Mouse (Mus musculus) stomach, postnatal 0 days (tissue): ENCODE data around the gene Acer2. TPM values are rescaled to one million over a fixed set of nuclear protein-coding genes. Genes with fewer than 3 reads are reported as not detected.

Experiments used
- ATAC-seq: fragments of 200-750 bp; cut with Nextera tagmentation; 2 replicates; pipeline ENCODE4 v1.8.0; 2017; ENCODE audit not compliant: low FRiP score, low TSS enrichment
- DNase-seq: peaks from one replicate; pipeline ENCODE4 v3.0.0-alpha.2; 2016; ENCODE audit warnings: low spot score
- H3K27ac ChIP-seq: fragments of 300-500 bp; sonication (generic); replicated peaks from 2 replicates; pipeline ENCODE4 v1.5.1; 2014; ENCODE audit warnings: mild to moderate bottlenecking, control low read depth
- H3K27me3 ChIP-seq: fragments of 300-500 bp; sonication (generic); 2 replicates; pipeline ENCODE4 v1.6.1; 2014; ENCODE audit warnings: low read length; ENCODE audit not compliant: control insufficient read depth, insufficient read depth
- H3K36me3 ChIP-seq: fragments of 300-500 bp; sonication (generic); 2 replicates; pipeline ENCODE4 v1.6.1; 2014; ENCODE audit warnings: low read length, mixed read lengths; ENCODE audit not compliant: control insufficient read depth, insufficient read depth
- H3K4me1 ChIP-seq: fragments of 300-500 bp; sonication (generic); replicated peaks from 2 replicates; pipeline ENCODE4 v1.6.1; 2014; ENCODE audit warnings: antibody characterized with exemption; ENCODE audit not compliant: control insufficient read depth, insufficient read depth
- H3K4me2 ChIP-seq: fragments of 300-500 bp; sonication (generic); replicated peaks from 2 replicates; pipeline ENCODE4 v1.6.1; 2014; ENCODE audit warnings: low read depth, mild to moderate bottlenecking, control low read depth, moderate library complexity
- H3K4me3 ChIP-seq: fragments of 300-500 bp; sonication (generic); 2 replicates; pipeline ENCODE4 v1.5.1; 2014; ENCODE audit warnings: low read depth, low read length, control low read depth
- H3K9ac ChIP-seq: fragments of 300-500 bp; sonication (generic); 2 replicates; pipeline ENCODE4 v1.6.1; 2014; ENCODE audit warnings: mild to moderate bottlenecking, low read length, control low read depth, mixed read lengths
- H3K9me3 ChIP-seq: fragments of 300-500 bp; sonication (generic); 2 replicates; pipeline ENCODE4 v1.6.1; 2016; ENCODE audit warnings: low read length; ENCODE audit not compliant: control insufficient read depth
- CTCF ChIP-seq: IDR thresholded peaks from 2 replicates; pipeline ENCODE4 v1.5.1; 2016; ENCODE audit warnings: antibody characterized with exemption, low read depth, mild to moderate bottlenecking, moderate library complexity
- EP300 ChIP-seq: optimal IDR thresholded peaks from 2 replicates; pipeline ENCODE3; 2016; ENCODE audit warnings: antibody characterized with exemption
- WGBS: fragments of 180-500 bp; shearing (Covaris S2); extraction: QIAGEN DNeasy Blood & Tissue Kit; methylation state at CpG from one replicate; pipeline ENCODE4 v1.1.7; 2014; 5-methylcytosine and 5-hydroxymethylcytosine counted together
- polyA plus RNA-seq: library from polyadenylated mRNA; unstranded; fragments of >200 nt; fragmentation: Nextera tagmentation; extraction: Ambion mirVana; gene quantifications from 2 replicates; pipeline ENCODE4 v1.2.1, GENCODE M21; 2015

The Acer2 gene
- polyA plus RNA-seq, 1 experiment from 2014 or later: 15.9 TPM

- ATAC-seq (peak; percentile 88), DNase-seq (peak; percentile 76)
- H3K27ac ChIP-seq: peak overlapping the region; percentile 61
- TF ChIP-seq EP300 (no peak), CTCF (peak; percentile 53)
- WGBS: 9% methylated on average over 33 of the region's 33 CpGs
- H3K27me3 ChIP-seq: no peaks in the 10 kb centered on the region
- no peaks in the 10 kb centered on the region for H3K36me3 ChIP-seq
- H3K4me3 ChIP-seq: peak overlapping the region; percentile 49
- no peaks in the 10 kb centered on the region for H3K4me1 ChIP-seq
- H3K4me2 ChIP-seq: peak overlapping the region; percentile 62
- H3K9me3 ChIP-seq: no peaks in the 10 kb centered on the region
- H3K9ac ChIP-seq: peak overlapping the region; percentile 66
Observed at GRCm38 (mm10) chr4:86930636-86931456, 56.6 kb downstream of the Acer2 start.

- no peak; the same call in 1 of the 2 replicates for ATAC-seq
- H3K4me1 ChIP-seq: no peaks in the 10 kb centered on the region
- H3K4me3 ChIP-seq: no peak overlapping the region
- no peak overlapping the region for H3K9ac ChIP-seq
- 85% methylated on average over 6 of the region's 6 CpGs for WGBS
- H3K9me3 ChIP-seq: no peaks in the 10 kb centered on the region
- no peak overlapping the region for H3K27ac ChIP-seq
- H3K27me3 ChIP-seq: no peaks in the 10 kb centered on the region
- DNase-seq: no peak
- no peak overlapping the region for H3K4me2 ChIP-seq
- no peaks in the 10 kb centered on the region for H3K36me3 ChIP-seq
- TF ChIP-seq EP300 (no peak), CTCF (peak; percentile 60)
Observed at GRCm38 (mm10) chr4:86933026-86933425, 58.8 kb downstream of the Acer2 start.

- WGBS: 88% methylated on average over 9 of the region's 9 CpGs
- no peaks in the 10 kb centered on the region for H3K36me3 ChIP-seq
- DNase-seq: no peak
- ATAC-seq: no peak
- H3K27ac ChIP-seq: no peak overlapping the region
- no peaks in the 10 kb centered on the region for H3K27me3 ChIP-seq
- no peak overlapping the region for H3K9ac ChIP-seq
- H3K4me2 ChIP-seq: no peak overlapping the region
- H3K9me3 ChIP-seq: no peaks in the 10 kb centered on the region
- H3K4me1 ChIP-seq: no peaks in the 10 kb centered on the region
- no peak overlapping the region for H3K4me3 ChIP-seq
- TF ChIP-seq CTCF (no peak), EP300 (no peak)
Observed at GRCm38 (mm10) chr4:86936217-86936616, 62.0 kb downstream of the Acer2 start.

- H3K4me3 ChIP-seq: no peak overlapping the region
- no peak overlapping the region for H3K4me2 ChIP-seq
- H3K36me3 ChIP-seq: no peaks in the 10 kb centered on the region
- H3K9ac ChIP-seq: no peak overlapping the region
- no peaks in the 10 kb centered on the region for H3K27me3 ChIP-seq
- DNase-seq: no peak
- ATAC-seq: no peak
- no peaks in the 10 kb centered on the region for H3K9me3 ChIP-seq
- 53% methylated on average over 3 of the region's 3 CpGs for WGBS
- TF ChIP-seq EP300 (no peak), CTCF (no peak)
- H3K27ac ChIP-seq: no peak overlapping the region
- H3K4me1 ChIP-seq: no peaks in the 10 kb centered on the region
Observed at GRCm38 (mm10) chr4:86936706-86937105, 62.5 kb downstream of the Acer2 start.

GRCm38 (mm10) chr4:86942656-86943055 is 68.5 kb downstream of the Acer2 start:
- no peak for ATAC-seq
- H3K27me3 ChIP-seq: no peaks in the 10 kb centered on the region

GRCm38 (mm10) chr4:86943296-86943695 is 69.1 kb downstream of the Acer2 start:
- H3K4me3 ChIP-seq: no peak overlapping the region
- H3K9me3 ChIP-seq: no peaks in the 10 kb centered on the region
- no peaks in the 10 kb centered on the region for H3K27me3 ChIP-seq
- H3K36me3 ChIP-seq: no peaks in the 10 kb centered on the region
- TF ChIP-seq CTCF (no peak), EP300 (no peak)
- no peak overlapping the region for H3K9ac ChIP-seq
- ATAC-seq: no peak
- no peak overlapping the region for H3K27ac ChIP-seq
- 56% methylated on average over 6 of the region's 6 CpGs for WGBS
- no peaks in the 10 kb centered on the region for H3K4me1 ChIP-seq
- H3K4me2 ChIP-seq: no peak overlapping the region
- no peak for DNase-seq

More at GRCm38 (mm10) chr4:86942656-86943055, 68.5 kb downstream of the Acer2 start:
- no peak overlapping the region for H3K27ac ChIP-seq
- H3K9ac ChIP-seq: no peak overlapping the region
- TF ChIP-seq CTCF: no peak
- TF ChIP-seq EP300: no peak
- H3K36me3 ChIP-seq: no peaks in the 10 kb centered on the region
- no peaks in the 10 kb centered on the region for H3K4me1 ChIP-seq
- H3K4me3 ChIP-seq: no peak overlapping the region
- 75% methylated on average over 6 of the region's 6 CpGs for WGBS
- no peak for DNase-seq
- no peaks in the 10 kb centered on the region for H3K9me3 ChIP-seq
- H3K4me2 ChIP-seq: no peak overlapping the region
